In the genomic region with DNA sequence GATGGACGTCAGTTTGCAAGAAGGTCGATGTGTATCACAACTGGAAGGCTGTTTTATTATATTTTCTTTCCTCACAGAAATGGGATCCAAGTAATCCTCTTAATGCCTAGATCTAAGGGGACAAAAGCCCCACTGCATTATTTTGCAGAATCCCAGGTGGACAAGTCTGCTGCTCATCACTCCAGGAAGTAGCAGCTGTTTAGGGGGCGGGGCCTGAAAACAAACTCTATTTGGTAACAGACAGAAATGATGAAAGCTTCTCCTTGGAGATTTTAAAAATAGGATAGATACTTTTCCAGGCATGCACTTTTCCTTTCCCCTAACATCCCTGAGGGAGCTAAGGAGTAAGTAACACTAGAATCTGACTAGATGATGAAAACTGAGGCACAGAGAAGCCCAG, we compare ENCODE assay signal across 29 mouse cellular contexts. TPM values are rescaled to one million over a fixed set of nuclear protein-coding genes. Genes with fewer than 3 reads are reported as not detected.
DNase-seq lines count a peak whose midpoint lies in the region; TF ChIP-seq lines count a peak whose summit lies in the region.
"Had no signal": no experiment of that assay in that cellular context is flagged by ENCODE, and none has a peak within 500 bp of the region (broad histone marks: within the 10 kb centered on the region; RNA-seq: fewer than 3 reads in every experiment).

No protein-coding gene starts in this region.

- TF ChIP-seq CTCF in gastrocnemius, adult 2 months (IDR thresholded peaks at IDR 0.05): no peak
- TF ChIP-seq CTCF in left cerebral cortex, adult 2 months (IDR thresholded peaks at IDR 0.05): no peak
- no peak for TF ChIP-seq CTCF in cortical plate, adult 2 months (IDR thresholded peaks at IDR 0.05; ENCODE audit: extremely low read depth, insufficient read depth, low read length)

- intact Hi-C loops in gastrocnemius, adult 2 months (cut with DNase I): no loop called here
- intact Hi-C loops in left cerebral cortex, adult 2 months (cut with DNase I): no loop called here

- TF ChIP-seq POLR2A in cortical plate, adult 2 months (IDR thresholded peaks at IDR 0.05; ENCODE audit: extremely low read depth, insufficient read depth, low read length): no peak

- peaks cover 3% of the 10 kb centered on the region for H3K4me1 ChIP-seq in cortical plate, adult 2 months (ENCODE audit: control insufficient read depth, insufficient read depth, low read length)
- H3K4me1 ChIP-seq: embryonic facial prominence, embryonic 15.5 days; heart, embryonic 10.5 days; heart, embryonic 13.5 days; hindbrain, embryonic 12.5 days; hindbrain, embryonic 15.5 days had no signal

- no peak overlapping the region for H3K4me3 ChIP-seq in gastrocnemius, adult 2 months
- no peak overlapping the region for H3K4me3 ChIP-seq in left cerebral cortex, adult 2 months
- H3K4me3 ChIP-seq in cortical plate, adult 2 months (ENCODE audit: insufficient read depth, low read length): no peak overlapping the region
- H3K4me3 ChIP-seq: embryonic facial prominence, embryonic 15.5 days; heart, adult 2 months; heart, embryonic 10.5 days; heart, embryonic 13.5 days; hindbrain, embryonic 12.5 days; hindbrain, embryonic 15.5 days had no signal

- H3K27ac ChIP-seq in gastrocnemius, adult 2 months: peak overlapping the region; percentile 56; the same call in 1 of the 2 replicates
- peak overlapping the region; percentile 12 for H3K27ac ChIP-seq in left cerebral cortex, adult 2 months
- peak overlapping the region; percentile 5; the same call in 1 of the 2 replicates for H3K27ac ChIP-seq in cortical plate, adult 2 months (ENCODE audit: insufficient read depth, low read length)
- H3K27ac ChIP-seq: embryonic facial prominence, embryonic 15.5 days; heart, adult 2 months; heart, embryonic 10.5 days; heart, embryonic 13.5 days; hindbrain, embryonic 12.5 days; hindbrain, embryonic 15.5 days had no signal

- DNase-seq in gastrocnemius, adult 2 months: no peak
- no peak for DNase-seq in gastrocnemius, adult 8-10 months (ENCODE audit: low spot score in 2 of 2)
- no peak for DNase-seq in left cerebral cortex, adult 2 months (ENCODE audit: extremely low spot score in 1 of 2, low spot score in 2 of 2)
- no peak for DNase-seq in left cerebral cortex, adult 18-20 months (ENCODE audit: low spot score in 2 of 2)
- DNase-seq in cerebellum, adult 11-12 months: no peak
- DNase-seq: adrenal gland, adult 8-10 months; adrenal gland, postnatal 25 days; cerebellum, adult 2 months; cerebellum, adult 9-11 months; cerebellum, postnatal 25 days; embryo, embryonic 11 days; forebrain, postnatal 0 days; gastrocnemius, postnatal 25 days; heart, adult 2 months; heart, postnatal 14 days had no signal

RNA-seq across cellular contexts. Expression of a gene that starts 18.8 kb away (rescaled TPM):
- 1 to 10 TPM; 1.9 to 2.3 TPM for total RNA-seq in gastrocnemius, adult 2 months (2021)
- 1 to 10 TPM in 3 of 4 experiments, under 1 TPM in 1; 0.82 to 2.7 (median 1.7) TPM for total RNA-seq in gastrocnemius, adult 8-10 months (2022)
- total RNA-seq in left cerebral cortex, adult 2 months (2021): 10 to 100 TPM in 1 of 2 experiments, 1 to 10 TPM in 1; 8.5 to 10.2 TPM
- total RNA-seq in left cerebral cortex, adult 18-20 months (2021): 1 to 10 TPM; 6.6 to 6.8 TPM
- 11.8 and 12.7 TPM in 2 replicates for polyA plus RNA-seq in cortical plate, adult 2 months (2012; rRNA removed)

RNA-seq across cellular contexts. Expression of a gene that starts 28.0 kb away (rescaled TPM):
- 10 to 100 TPM; 23.3 to 25.7 TPM for total RNA-seq in gastrocnemius, adult 2 months (2021)
- total RNA-seq in gastrocnemius, adult 8-10 months (2022): 10 to 100 TPM; 25.1 to 29.6 (median 27.5) TPM
- 10 to 100 TPM; 51.1 to 53.9 TPM for total RNA-seq in left cerebral cortex, adult 2 months (2021)
- 10 to 100 TPM; 46.0 to 46.6 TPM for total RNA-seq in left cerebral cortex, adult 18-20 months (2021)
- polyA plus RNA-seq in cortical plate, adult 2 months (2012; rRNA removed): 55.9 and 59.4 TPM in 2 replicates

RNA-seq across cellular contexts. Expression of a gene that starts 28.0 kb away (rescaled TPM):
- 1 to 10 TPM; 4.4 to 6.5 TPM for total RNA-seq in gastrocnemius, adult 2 months (2021)
- total RNA-seq in gastrocnemius, adult 8-10 months (2022): 1 to 10 TPM; 2.9 to 6.4 (median 3.2) TPM
- total RNA-seq in left cerebral cortex, adult 2 months (2021): 10 to 100 TPM; 25.6 to 28.2 TPM
- total RNA-seq in left cerebral cortex, adult 18-20 months (2021): 10 to 100 TPM; 20.5 to 26.6 TPM
- polyA plus RNA-seq in cortical plate, adult 2 months (2012; rRNA removed): 38.4 and 43.8 TPM in 2 replicates

RNA-seq across cellular contexts. Expression of a gene that starts 28.2 kb away (rescaled TPM):
- 1 to 10 TPM in 1 of 2 experiments, under 1 TPM in 1; 0.50 to 1.2 TPM for total RNA-seq in gastrocnemius, adult 2 months (2021)
- 1 to 10 TPM in 1 of 4 experiments, under 1 TPM in 3; 0.22 to 1.1 (median 0.76) TPM for total RNA-seq in gastrocnemius, adult 8-10 months (2022)
- 1 to 10 TPM; 2.6 to 3.0 TPM for total RNA-seq in left cerebral cortex, adult 2 months (2021)
- total RNA-seq in left cerebral cortex, adult 18-20 months (2021): 1 to 10 TPM; 2.4 to 2.5 TPM
- polyA plus RNA-seq in cortical plate, adult 2 months (2012; rRNA removed): 1.9 and 2.8 TPM in 2 replicates
- polyA plus RNA-seq: intestine, postnatal 0 days had no signal

RNA-seq across cellular contexts. Expression of a gene that starts 45.6 kb away (rescaled TPM):
- 1 to 10 TPM in 1 of 2 experiments, under 1 TPM in 1; 0.10 to 1.3 TPM for total RNA-seq in gastrocnemius, adult 2 months (2021)
- total RNA-seq in gastrocnemius, adult 8-10 months (2022): under 1 TPM in 2 of 4 experiments, not detected in 2; 0.21 to 0.56 TPM
- total RNA-seq in left cerebral cortex, adult 2 months (2021): under 1 TPM in 1 of 2 experiments, not detected in 1; 0.91 TPM
- total RNA-seq in left cerebral cortex, adult 18-20 months (2021): not detected
- polyA plus RNA-seq in cortical plate, adult 2 months (2012; rRNA removed): 0.53 and 2.0 TPM in 2 replicates
- total RNA-seq: adrenal gland, postnatal 25 days; hematopoietic stem cell, adult 5-6 weeks had no signal
- polyA plus RNA-seq: C2C12; embryonic facial prominence, embryonic 11.5 days; forebrain, embryonic 11.5 days; forebrain, embryonic 14.5 days; forebrain, postnatal 0 days; gonadal fat pad, adult 2 months; heart, embryonic 10.5 days; heart, embryonic 13.5 days; hindbrain, embryonic 15.5 days; intestine, embryonic 14.5 days had no signal

Comparison
In these comparisons a context has a peak if more than half of its experiments do, and no peak if none do; other contexts are left out.
1. H3K27ac ChIP-seq: peak in every context shown above with its lines; median percentile 56 in gastrocnemius, adult 2 months; 12 in left cerebral cortex, adult 2 months; 5 in cortical plate, adult 2 months.